Mouse (Mus musculus) embryonic stem cell, embryonic (primary cell): ENCODE results near the gene Mpo.

Experiments
- CTCF ChIA-PET, 4 experiments: fragments of 300-600 bp in 2 of 4; fragments of 350-600 bp in 2 of 4; sonication (Branson Sonifier 250); formaldehyde crosslinking; loops; one replicate each; lab custom pipeline; 2022; ENCODE audit warnings: inconsistent platforms in 2 of 4; lab: Charles Lee
- POLR2A ChIA-PET, 4 experiments: fragments of 300-600 bp in 2 of 4; fragments of 350-600 bp in 2 of 4; sonication (Branson Sonifier 250); formaldehyde crosslinking; loops; one replicate each; lab custom pipeline; 2022; ENCODE audit warnings: antibody characterized with exemption in 4 of 4, inconsistent platforms in 1 of 4; lab: Charles Lee

Gene Mpo

DNA sequence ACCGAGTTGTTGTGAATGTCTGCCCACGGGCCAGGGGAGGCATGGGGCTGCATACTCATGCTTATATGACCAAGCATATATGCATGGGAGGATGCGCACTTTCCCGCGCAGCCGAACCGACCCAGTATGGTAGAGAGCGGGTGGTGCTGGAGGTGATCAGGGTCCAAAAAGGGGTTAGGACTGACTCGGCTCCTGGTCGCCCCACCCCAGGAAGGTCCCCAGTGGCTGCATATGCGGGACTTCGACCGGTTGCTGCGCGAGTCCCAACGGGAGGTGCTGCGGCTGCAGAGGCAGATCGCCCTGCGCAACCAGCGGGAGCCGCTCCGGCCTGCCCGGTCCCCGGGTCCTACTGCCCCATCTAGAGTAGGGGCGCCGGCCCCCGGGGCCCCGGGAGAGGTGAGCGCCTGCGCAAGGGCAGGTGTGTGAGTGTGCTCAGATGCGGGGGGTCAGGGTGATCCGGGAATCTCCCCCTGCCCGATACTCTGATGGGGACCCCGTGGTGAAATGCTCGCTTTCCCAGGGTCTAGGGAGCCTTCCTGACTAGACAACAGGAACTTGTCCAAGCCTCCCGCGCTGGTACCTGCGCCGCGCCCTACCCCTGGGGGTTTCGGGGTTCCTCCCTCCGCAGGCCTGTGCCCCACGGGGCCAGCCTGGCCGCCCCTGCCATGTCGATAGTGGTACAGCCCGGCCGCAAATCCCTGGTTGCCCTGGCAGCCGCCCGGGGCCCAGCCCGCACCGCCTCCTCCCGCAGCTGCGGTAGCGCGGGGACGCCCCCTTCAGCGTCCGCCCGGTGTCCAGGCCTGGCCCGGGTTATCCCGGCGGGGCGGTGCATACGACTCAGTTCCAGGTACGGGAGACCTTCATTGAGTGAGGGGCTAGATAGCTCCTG is 29.1 kb upstream of the Mpo start:
- CTCF ChIA-PET: interaction anchor here in 1 of 4 experiments (0.7 to 1.1 kb wide), 2 partner anchors 97 to 169 kb away, joined by 3 read pairs; no protein-coding TSS in a partner anchor
- POLR2A ChIA-PET: interaction anchor here in 3 of 4 experiments (0.7 to 9.6 kb wide), 24 partner anchors 8 to 173 kb away, joined by 3 to 123 read pairs (median 5); partner anchors contain the start of genes Supt4a (in 2 of the 3) and Rnf43 (in 1 of the 3)

DNA sequence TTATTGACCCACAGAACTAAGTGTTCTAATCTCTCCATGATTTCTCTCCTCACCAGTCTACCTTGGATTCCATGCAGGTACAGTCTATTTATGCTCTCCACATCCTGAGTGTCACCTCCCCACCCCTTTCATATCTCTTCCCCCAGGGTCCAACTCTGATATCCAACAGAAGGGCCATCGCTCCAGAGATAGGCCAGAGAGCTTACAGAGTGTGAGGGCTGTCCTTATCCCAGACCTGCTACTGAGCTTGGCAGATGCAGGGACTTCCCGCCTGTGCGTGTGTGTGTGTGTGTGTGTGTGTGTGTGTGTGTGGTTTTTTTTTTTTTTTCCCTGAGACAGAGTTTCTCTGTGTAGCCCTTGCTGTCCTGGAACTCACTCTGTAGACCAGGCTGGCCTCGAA is 24.6 kb upstream of the Mpo start:
- CTCF ChIA-PET: no interaction called here

DNA sequence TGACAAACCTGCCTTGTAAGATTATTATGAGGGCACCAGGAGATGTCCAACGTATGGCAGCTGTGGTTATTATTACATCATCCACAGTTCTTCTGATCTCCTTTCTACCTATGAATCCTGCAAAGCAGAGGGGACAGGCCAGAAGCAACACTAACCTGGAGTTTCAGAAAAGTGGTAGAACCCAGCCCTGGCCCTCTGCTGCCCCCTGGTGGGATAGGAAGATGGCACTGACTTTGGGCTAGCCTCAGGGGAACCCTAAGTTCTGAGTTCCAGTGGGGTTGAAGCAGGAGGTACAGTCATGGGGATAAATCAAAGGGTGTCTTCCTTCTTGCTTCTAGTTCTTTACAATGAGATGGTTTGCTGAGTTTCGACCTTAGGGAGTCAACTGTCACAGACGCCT is 22.4 kb upstream of the Mpo start:
- POLR2A ChIA-PET: interaction anchor here in 1 of 4 experiments (0.5 to 2.7 kb wide), 4 partner anchors 11 to 215 kb away, joined by 4 to 15 read pairs (median 4); partner anchors contain the start of gene Tspoap1
- CTCF ChIA-PET: interaction anchor here (0.5 to 1.2 kb wide), 8 partner anchors 12 to 348 kb away, joined by 3 to 5 read pairs (median 3); partner anchors contain the start of gene Rnf43 (in 1 of the 4)

More for the DNA sequence above, 24.6 kb upstream of the Mpo start:
- POLR2A ChIA-PET: interaction anchor here in 1 of 4 experiments (0.5 to 4.2 kb wide), 6 partner anchors 8 to 54 kb away, joined by 3 to 32 read pairs (median 4); partner anchors contain the start of gene Tspoap1

DNA sequence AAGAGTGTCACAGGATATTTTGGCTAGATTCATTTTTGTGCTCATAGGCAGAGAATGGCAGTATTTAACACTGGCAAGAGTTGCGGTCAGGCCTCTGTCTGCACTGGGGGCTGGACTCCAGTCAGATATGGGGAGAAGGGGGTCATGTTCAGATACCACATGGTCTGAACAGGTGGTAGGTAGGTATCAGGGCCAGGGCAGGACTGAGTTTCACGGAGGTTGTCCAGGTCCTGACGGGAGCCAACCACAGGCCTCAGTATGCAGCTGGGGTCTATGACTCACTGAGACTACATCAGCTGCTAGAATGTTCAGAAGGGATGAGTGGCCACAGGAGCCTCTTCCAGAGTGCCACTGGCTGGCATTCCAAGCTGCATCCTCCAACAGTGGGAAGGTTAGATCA is 21.0 kb upstream of the Mpo start:
- POLR2A ChIA-PET: interaction anchor here in 1 of 4 experiments (1.4 to 2.7 kb wide), 2 partner anchors 11 to 12 kb away, joined by 3 to 15 read pairs; partner anchors contain the start of gene Tspoap1

DNA sequence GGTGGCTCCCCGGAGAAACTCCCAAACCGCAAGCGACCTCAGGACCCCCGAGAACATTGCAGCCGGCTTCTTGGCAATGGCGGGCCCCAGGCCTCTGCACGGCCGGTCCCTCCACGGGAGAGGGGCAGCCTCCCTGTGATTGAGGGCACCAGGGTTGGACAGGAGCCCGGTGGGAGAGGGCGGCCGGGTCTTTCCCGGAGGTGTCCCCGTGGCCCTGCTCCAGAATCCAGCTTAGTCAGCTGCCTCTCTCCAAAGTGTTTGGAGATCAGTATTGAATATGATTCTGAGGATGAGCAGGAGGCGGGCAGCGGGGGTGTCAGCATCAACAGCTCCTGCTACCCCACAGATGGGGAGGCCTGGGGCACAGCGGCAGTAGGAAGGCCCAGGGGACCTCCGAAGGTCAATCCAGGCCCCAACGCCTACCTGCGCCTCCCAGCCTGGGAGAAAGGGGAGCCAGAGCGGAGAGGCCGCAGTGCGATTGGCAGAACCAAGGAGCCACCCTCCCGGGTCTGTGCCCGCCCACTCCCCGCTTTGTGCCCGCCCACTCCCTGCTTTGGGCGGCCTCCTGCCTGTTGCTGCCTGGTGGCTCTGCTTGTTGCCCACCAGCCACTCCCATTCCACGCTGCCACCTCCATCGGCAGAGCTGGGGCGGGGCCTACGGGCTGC is 15.1 kb upstream of the Mpo start:
- ChIA-PET CTCF (interaction anchor here in 2 of 4 experiments (0.8 to 1.8 kb wide), 5 partner anchors 10 to 190 kb away, joined by 3 to 5 read pairs (median 5); no protein-coding TSS in a partner anchor), POLR2A (interaction anchor here in 3 of 4 experiments (0.5 to 5.3 kb wide), 27 partner anchors 9 to 333 kb away, joined by 3 to 32 read pairs (median 4); partner anchors contain the start of genes Supt4a (in 2 of the 3), Mpo (in 1 of the 3) and Tspoap1 (in 1 of the 3))

More for the DNA sequence above, 21.0 kb upstream of the Mpo start:
- CTCF ChIA-PET: interaction anchor here in 2 of 4 experiments (0.8 to 1.4 kb wide), 4 partner anchors 12 to 334 kb away, joined by 3 to 5 read pairs (median 3); partner anchors contain the start of genes Rnf43 (in 1 of the 2) and Tspoap1 (in 1 of the 2)

DNA sequence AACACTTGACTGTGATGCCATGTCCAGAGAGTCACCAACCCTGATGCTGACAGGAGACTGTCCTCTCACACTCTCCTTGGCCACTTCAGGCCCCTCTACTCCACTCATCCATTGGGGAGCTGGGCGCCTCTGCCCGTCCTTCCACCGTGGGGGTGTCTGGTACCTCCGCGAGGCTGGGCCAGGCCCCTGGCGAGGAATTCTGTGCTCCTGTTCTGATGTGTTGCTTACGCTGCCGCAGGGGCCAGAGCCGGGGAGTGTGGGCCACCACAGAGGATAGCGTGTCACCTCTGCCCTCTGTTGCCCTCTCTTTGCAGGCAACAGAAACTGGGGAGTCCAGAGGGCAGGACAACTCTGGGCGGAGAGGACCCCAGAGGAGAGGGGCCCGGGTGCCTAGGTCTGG is 14.5 kb upstream of the Mpo start:
- ChIA-PET POLR2A (interaction anchor here in 3 of 4 experiments (1.0 to 5.3 kb wide), 20 partner anchors 10 to 280 kb away, joined by 3 to 32 read pairs (median 4); partner anchors contain the start of genes Supt4a (in 2 of the 3), Mpo (in 1 of the 3) and Tspoap1 (in 1 of the 3)), CTCF (interaction anchor here in 2 of 4 experiments (0.6 to 1.8 kb wide), 8 partner anchors 9 to 1421 kb away, joined by 3 to 6 read pairs (median 5); no protein-coding TSS in a partner anchor)

DNA sequence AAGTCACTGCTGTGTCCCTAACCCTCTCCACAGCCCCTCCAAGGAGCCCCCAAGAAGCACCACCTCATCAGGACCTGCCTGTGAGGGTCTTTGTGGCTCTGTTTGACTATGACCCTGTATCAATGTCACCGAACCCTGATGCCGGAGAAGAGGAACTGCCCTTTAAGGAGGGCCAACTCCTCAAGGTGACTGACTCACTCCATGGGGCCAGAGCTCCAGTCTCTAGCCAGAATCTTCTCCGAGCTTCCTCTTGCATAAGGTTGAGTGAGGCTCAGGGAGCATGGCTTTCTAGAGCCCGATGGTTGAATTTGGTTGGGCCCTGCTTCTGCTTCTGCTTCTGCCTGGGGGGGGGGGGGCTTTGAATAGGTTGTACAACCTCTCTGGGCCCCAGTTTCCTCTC is 14.0 kb upstream of the Mpo start:
- CTCF ChIA-PET: interaction anchor here in 2 of 4 experiments (0.6 to 1.8 kb wide), 6 partner anchors 13 to 1421 kb away, joined by 3 to 6 read pairs (median 5); no protein-coding TSS in a partner anchor

DNA sequence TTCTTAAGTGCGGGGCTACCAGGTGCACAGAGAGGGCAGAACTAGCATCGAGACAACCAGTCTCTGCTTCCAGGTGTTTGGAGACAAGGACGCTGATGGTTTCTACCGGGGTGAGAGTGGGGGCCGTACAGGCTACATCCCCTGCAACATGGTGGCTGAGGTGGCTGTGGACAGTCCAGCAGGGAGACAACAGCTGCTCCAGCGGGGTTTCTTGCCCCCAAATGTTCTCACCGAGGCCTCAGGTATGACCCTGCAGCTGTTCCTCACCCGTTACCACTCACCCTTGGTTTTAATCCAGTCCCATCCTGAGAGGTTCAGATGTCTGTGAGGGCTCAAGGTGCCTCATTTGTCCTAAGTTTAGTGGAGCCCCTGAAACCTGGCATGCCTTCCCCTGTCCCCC is 13.3 kb upstream of the Mpo start:
- POLR2A ChIA-PET: interaction anchor here in 3 of 4 experiments (0.6 to 5.3 kb wide), 7 partner anchors 9 to 308 kb away, joined by 4 to 19 read pairs (median 9); partner anchors contain the start of gene Tspoap1 (in 1 of the 3)
- CTCF ChIA-PET: no interaction called here

More for the DNA sequence above, 14.0 kb upstream of the Mpo start:
- POLR2A ChIA-PET: interaction anchor here in 3 of 4 experiments (0.6 to 5.3 kb wide), 18 partner anchors 10 to 308 kb away, joined by 3 to 32 read pairs (median 5); partner anchors contain the start of genes Supt4a (in 2 of the 3), Mpo (in 1 of the 3) and Tspoap1 (in 1 of the 3)

DNA sequence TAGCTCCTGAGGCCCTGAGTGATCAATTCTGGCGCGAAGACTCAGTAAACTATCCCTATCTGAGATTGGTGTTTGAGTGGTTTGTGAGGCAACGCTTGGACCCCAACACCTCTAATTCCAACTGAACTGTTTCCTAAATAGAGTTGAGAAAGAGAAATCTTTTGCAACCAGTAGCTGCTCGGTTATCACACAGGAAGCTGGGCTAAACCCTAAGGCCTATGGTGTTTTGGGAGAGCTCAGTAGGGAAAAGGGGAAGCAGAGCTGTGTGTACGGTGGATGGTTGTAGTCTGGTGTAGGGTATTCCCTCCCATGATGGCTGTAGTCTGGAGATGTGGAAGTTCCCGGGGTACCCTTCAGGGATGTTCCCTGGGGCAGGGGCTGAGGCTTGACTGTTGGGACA is 3.3 kb upstream of the Mpo start:
- POLR2A ChIA-PET: interaction anchor here in 2 of 4 experiments (0.5 to 1.8 kb wide), 2 partner anchors 11 to 99 kb away, joined by 6 to 9 read pairs; no protein-coding TSS in a partner anchor
- CTCF ChIA-PET: interaction anchor here in 2 of 4 experiments (0.6 to 1.6 kb wide), 2 partner anchors 93 to 94 kb away, joined by 3 read pairs; no protein-coding TSS in a partner anchor

DNA sequence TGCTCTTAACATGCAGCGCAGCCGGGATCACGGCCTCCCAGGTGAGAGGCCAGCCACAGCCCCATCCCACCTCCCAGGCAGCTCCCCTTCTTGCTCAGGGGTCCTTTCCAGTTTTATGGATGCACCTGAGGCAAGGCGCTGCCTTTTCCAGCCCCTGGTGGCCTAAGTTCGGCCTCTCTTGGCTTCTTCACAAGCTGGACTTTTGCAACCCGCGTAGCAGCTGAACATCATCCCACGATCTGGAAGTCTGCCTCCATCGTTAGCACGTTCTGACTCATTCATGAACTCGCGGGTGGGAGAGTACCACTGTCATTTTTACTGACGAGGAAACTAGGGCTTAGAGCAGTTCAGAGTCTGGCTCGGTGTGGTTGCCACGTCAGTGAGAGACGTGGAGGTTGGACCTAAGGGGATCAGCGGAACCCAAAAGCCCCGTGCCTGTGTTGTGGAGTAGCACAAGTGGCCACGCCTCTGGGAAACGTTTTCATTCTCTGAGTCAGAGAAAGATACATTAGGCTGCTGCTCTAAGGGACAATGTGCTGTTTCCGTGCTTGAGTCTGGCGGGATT is 8.4 kb downstream of the Mpo start:
- ChIA-PET POLR2A (interaction anchor here (0.6 to 1.5 kb wide), 8 partner anchors 20 to 540 kb away, joined by 3 to 8 read pairs (median 3); partner anchors contain the start of gene Srsf1 (in 1 of the 4)), CTCF (interaction anchor here in 3 of 4 experiments (0.7 to 1.8 kb wide), 12 partner anchors 8 to 153 kb away, joined by 3 to 15 read pairs (median 4); partner anchors contain the start of gene Mpo (in 1 of the 3))

DNA sequence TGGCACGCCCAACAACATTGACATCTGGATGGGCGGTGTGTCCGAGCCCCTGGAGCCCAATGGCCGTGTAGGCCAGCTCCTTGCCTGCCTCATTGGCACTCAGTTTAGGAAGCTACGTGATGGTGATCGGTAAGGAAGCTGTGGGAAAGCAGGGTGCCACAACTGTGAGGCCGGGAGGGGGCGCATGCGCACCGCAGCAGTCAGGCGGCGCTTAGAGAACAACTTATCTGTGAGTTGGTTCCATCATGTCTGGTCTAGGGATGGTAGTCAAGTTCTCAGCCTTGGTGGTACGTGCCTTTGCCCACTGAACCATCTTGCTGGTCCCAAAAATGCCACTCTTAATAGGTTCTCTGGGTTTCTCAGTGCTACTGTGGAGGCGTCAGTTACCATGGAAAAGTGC is 9.2 kb downstream of the Mpo start:
- ChIA-PET POLR2A (interaction anchor here (0.6 to 1.0 kb wide), 4 partner anchors 34 to 244 kb away, joined by 3 to 6 read pairs (median 3); partner anchors contain the start of gene Srsf1 (in 1 of the 4)), CTCF (interaction anchor here (0.5 to 1.8 kb wide), 14 partner anchors 9 to 211 kb away, joined by 3 to 15 read pairs (median 4); partner anchors contain the start of gene Mpo (in 1 of the 4))

DNA sequence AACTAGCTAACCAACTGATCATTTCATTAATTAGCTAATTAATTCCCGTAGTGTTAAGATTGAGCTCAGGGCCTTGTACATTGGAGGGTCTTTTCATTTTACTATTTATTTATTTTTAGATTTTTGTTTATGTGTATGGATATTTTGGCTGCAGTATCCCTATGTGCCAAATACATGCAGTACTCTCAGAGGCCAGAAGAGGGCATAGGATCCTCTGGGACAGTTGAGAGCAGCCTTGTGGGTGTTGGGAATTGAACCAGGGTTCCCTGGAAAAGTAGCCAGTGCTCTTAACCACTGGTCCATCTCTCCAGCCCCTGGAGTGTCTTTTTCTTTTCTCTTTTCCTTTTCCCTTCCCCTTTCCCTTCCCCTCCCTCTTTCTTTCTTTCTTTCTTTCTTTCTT is 12.1 kb downstream of the Mpo start:
- ChIA-PET CTCF (interaction anchor here in 3 of 4 experiments (0.7 to 1.9 kb wide), 5 partner anchors 68 to 144 kb away, joined by 3 to 7 read pairs (median 5); partner anchors contain the start of gene Supt4a (in 1 of the 3)), POLR2A (no interaction called here)

DNA sequence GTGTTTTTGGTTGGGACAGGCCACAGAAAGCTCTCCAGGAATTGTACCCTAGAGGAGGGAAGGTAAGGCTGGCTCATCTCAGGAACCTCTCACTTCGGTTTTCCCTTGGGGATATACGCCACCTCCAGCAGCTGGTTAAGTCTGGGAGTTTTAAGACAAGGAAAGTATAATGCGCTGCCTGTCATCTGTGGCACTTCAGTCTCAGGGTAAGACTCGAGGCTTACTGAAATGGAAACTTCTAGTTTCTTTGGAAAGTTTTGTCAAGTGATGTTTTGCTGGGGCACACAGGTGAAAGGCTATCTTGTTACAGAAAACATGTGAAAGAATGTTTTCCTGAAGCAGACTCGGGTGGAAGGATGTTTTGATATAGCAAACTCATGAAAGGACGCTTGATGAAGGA is 14.1 kb downstream of the Mpo start:
- ChIA-PET CTCF (interaction anchor here in 2 of 4 experiments (0.6 to 1.5 kb wide), 2 partner anchors 14 to 76 kb away, joined by 3 to 12 read pairs; partner anchors contain the start of gene Mpo (in 1 of the 2)), POLR2A (interaction anchor here in 1 of 4 experiments (0.5 kb wide), 1 partner anchor 906 kb away, joined by 3 read pairs; no protein-coding TSS in a partner anchor)

DNA sequence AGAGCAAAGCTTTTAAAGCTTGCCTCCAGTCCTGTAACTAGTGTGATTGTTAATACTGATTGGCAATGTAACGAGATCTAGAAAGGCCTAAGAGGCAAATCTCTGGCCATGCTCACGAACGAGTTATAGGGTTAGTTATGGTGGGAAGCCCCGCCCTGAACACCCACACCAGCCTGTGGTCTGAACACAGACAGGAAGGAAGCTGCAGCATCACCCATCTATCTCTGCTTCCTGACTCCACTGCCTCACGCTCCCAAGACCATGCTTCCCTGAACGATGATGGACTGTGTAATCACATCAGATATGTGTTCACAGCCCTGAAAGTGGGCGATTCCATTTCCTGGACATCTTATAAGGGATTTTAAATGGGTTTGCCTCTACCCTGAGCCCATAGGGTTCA is 14.9 kb downstream of the Mpo start:
- CTCF ChIA-PET: interaction anchor here in 2 of 4 experiments (0.5 to 1.0 kb wide), 3 partner anchors 15 to 389 kb away, joined by 3 to 7 read pairs (median 4); partner anchors contain the start of gene Mpo (in 1 of the 2)
- POLR2A ChIA-PET: interaction anchor here in 2 of 4 experiments (0.6 to 0.7 kb wide), 2 partner anchors 9 to 52 kb away, joined by 3 to 6 read pairs; no protein-coding TSS in a partner anchor

DNA sequence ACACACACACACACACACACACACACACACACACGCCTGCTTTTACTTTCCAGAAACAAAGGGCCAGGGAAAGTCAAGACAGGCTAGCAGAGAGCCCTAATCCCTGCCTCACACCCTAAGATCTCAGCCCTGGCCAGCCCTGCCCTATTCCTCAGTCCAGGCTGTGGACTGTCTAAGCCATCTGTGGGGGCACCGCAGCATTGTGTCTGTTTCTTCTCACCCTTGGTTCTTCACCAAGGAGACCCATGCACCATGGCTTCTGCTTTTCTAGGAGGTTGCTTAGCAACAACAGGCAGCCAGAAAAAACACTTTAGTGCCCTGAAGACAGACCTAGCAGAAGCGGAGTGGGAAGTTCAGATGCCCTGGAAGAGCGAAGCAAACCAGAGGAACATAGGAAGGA is 18.0 kb downstream of the Mpo start:
- CTCF ChIA-PET: interaction anchor here in 3 of 4 experiments (0.5 to 0.6 kb wide), 4 partner anchors 56 to 706 kb away, joined by 3 to 4 read pairs (median 3); no protein-coding TSS in a partner anchor
- POLR2A ChIA-PET: no interaction called here

DNA sequence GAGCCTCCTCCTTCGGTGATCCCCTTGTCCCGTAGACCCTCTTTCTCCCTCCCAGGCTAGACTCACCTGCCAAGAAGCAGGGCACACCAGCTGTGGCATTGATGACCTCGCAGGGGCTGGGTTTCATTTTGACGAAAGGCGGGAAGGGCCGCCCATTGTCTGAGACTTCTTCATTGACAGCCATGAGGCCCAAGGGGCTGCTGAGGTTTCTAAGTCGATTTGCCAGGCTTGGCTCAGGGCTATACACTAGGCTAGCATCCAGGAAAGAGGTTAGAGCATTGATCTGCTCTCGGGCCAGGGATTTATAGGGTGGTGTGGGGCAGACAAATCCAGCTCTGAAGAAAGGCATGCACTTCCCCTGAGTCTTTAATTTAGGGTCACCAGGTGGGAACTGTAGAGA is 21.4 kb downstream of the Mpo start:
- POLR2A ChIA-PET: no interaction called here

More for the DNA sequence above, 21.4 kb downstream of the Mpo start:
- CTCF ChIA-PET: no interaction called here
